Mouse (Mus musculus): ENCODE data around the gene Tmem125. TPM values are rescaled to one million over a fixed set of nuclear protein-coding genes. Genes with fewer than 3 reads are reported as not detected.

Gene Tmem125
- polyA plus RNA-seq (2012; rRNA removed) = 32.9 and 43.0 TPM in 2 replicates

DNA sequence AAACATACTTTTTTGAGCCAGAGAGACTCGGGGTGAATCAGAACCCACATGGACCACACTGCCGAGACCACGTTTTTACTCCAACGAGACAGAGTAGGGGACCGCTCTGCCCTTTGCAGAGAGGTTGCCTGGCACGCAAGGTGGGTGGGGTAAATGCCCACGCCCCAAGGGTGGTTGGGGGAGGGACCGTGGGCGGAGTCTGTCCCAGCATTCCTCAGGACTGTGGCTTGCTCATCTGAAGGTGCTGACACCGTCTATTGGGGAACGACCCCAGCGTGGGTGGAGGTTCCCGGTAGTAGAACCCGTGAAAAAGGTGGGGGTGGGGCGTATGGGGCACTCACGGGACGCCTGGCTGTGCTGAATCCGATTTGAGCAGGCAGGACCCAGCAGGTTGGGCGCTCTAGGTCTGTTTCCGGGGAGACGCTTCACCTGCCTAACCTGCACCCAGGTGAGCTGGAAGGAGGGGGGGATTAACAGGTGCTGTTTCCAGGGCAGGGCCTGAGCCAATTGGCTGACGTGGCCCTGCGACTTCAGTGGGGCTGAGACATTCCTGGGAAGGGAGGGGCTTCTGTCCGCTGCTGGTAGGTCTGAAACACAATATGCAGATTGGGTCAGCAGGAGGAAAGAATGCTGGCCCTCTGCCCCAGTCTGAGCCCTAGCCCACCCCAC is at the start of gene Tmem125:
Gene Tmem125 (minus strand): TSS at position 453 of the 669 bp plus-strand sequence.

DNA sequence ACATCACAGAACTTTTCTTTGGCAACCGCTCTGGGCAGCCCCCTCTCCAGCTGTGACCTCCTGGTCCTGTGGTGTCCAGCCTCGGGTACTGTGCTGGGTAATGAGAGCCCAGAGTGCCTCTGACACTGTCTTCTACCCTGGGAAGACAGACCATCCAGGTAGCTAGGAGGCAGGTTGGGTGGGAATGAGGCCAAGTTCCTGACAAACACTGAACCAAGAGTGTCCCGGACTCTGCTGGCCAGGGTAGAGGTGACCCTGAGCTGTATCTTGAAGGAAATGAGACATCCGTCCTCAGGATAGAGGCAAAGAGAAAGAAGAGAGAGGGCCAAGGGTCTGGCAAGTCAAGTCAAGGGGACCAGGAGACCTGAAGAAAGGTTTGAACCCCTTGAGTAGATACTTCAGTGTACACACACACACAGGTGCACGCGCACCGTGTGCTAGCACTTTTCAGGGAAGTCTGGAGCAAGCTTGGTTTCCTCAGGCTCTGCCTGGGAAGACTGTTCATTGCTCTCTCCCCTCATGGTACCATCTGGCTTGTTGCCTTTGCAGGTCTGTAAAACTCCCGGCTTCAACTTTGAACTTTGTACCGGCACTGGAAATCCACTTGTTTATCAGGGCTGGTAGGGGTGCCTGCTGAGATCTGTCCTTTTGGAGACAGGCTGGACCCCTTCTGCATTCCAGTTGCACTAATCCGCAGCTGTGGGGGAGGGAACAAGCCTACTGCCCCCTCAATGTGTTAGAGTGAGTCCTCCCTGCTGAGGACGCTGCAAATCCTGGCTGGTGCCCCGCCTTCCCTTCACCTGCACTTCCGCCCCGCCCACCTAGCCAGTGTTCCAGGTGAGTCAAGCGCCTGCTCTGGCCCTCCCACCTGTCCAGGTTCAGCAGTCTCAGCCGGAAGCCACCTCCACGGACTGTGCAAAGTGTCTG is 17.2 kb downstream of the Tmem125 start, which contains the start of gene 2610528J11Rik:
Gene 2610528J11Rik (plus strand): TSS at position 592 of the 927 bp plus-strand sequence.

Other genes with a start within 250 kb of the Tmem125 start
- gene Szt2, start 134.8 kb downstream of the Tmem125 start, polyA plus RNA-seq (2012; rRNA removed) = 12.3 and 16.3 TPM in 2 replicates
- 7.6 and 7.9 TPM in 2 replicates for gene Med8, start 134.7 kb downstream of the Tmem125 start, polyA plus RNA-seq (2012; rRNA removed)
- gene Elovl1, start 116.0 kb downstream of the Tmem125 start, polyA plus RNA-seq (2012; rRNA removed) = 298 and 386 TPM in 2 replicates
- gene Cdc20, start 106.7 kb downstream of the Tmem125 start, polyA plus RNA-seq (2012; rRNA removed) = 16.8 and 16.9 TPM in 2 replicates
- gene Mpl, start 86.5 kb downstream of the Tmem125 start, polyA plus RNA-seq (2012; rRNA removed) = 0.06 and 0.13 TPM in 2 replicates
- gene Tie1, start 54.0 kb downstream of the Tmem125 start, polyA plus RNA-seq (2012; rRNA removed) = 11.6 and 16.0 TPM in 2 replicates
- gene 2610528J11Rik, start 17.0 kb downstream of the Tmem125 start, polyA plus RNA-seq (2012; rRNA removed) = 39.2 and 42.8 TPM in 2 replicates
- gene Cfap57, start 76.7 kb upstream of the Tmem125 start, polyA plus RNA-seq (2012; rRNA removed) = 0.04 and 0.05 TPM in 2 replicates
- gene Ebna1bp2, start 76.8 kb upstream of the Tmem125 start, polyA plus RNA-seq (2012; rRNA removed) = 1.3 and 1.7 TPM in 2 replicates
- gene Olfr62, start 114.9 kb upstream of the Tmem125 start, polyA plus RNA-seq (2012; rRNA removed) = not detected in 2 replicates
- gene Olfr1342, start 148.7 kb upstream of the Tmem125 start, polyA plus RNA-seq (2012; rRNA removed) = not detected in 2 replicates
- gene Olfr1341, start 159.5 kb upstream of the Tmem125 start, polyA plus RNA-seq (2012; rRNA removed) = not detected in 2 replicates
- not detected in 2 replicates for gene Olfr1340, start 176.1 kb upstream of the Tmem125 start, polyA plus RNA-seq (2012; rRNA removed)
- not detected in 2 replicates for gene Olfr1339, start 188.1 kb upstream of the Tmem125 start, polyA plus RNA-seq (2012; rRNA removed)
- not detected in 2 replicates for gene Olfr1338, start 214.7 kb upstream of the Tmem125 start, polyA plus RNA-seq (2012; rRNA removed)
- not detected in 2 replicates for gene Olfr1337, start 238.5 kb upstream of the Tmem125 start, polyA plus RNA-seq (2012; rRNA removed)